Mouse (Mus musculus): ENCODE results near the gene Gm20696.

The Gm20696 gene

DNA sequence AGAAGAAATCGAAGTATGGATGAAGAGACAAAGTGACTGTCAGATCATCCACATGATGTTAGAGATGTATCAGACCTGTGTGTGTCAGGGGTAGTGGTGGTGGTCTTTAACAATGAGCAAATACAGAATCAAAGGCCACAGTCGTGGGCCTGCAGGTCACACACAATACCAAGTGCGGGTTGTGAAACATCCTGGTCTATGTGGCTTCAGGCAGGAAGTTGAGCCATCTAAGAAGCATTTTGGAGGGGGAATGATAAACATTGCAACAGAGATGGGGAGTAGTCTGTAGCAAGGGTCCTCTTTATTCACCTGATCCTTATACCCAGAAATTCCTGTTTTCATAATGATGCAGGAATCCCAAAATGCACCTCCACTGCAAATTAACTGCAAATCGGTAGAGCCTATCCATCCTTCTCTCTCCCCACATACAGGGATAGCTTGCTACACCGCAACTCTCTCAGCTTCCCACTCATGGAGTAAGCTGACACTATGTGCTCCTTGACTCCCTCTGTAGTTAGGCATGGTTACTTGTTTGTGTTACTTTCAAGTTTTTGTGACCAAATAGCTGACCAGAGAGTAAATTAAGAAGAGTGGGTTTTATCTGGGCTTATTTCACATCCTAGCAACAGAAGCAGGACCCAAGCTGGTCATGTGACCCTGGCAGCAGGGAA lies 454.8 kb downstream of the Gm20696 start:
- DNase-seq (ENCODE audit: low spot score in 2 of 2), result no peak

DNA sequence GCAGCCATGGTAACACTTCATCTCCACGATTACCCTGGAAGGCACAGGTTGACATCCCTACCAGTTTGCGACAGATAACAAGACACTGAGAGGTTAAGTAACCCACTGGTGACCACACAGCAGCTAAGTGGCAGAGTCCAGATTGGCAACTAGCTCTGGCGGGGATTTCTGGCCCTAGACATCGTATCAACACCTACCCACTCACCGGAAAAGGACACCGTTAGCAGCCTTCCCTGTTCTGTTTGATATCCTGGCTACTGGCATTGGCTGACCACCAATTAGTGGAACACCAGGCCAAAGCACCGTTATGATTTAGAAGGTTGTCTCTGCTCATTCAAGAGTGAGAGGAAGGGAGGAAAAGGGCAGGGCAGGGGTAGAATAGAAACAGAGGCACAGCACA lies 456.4 kb downstream of the Gm20696 start:
- no peak for DNase-seq (ENCODE audit: low spot score in 2 of 2)
